Mouse (Mus musculus) kidney, embryonic 16.5 days (tissue): Measurements from ENCODE around the gene Id2. TPM values are rescaled to one million over a fixed set of nuclear protein-coding genes. Genes with fewer than 3 reads are reported as not detected.

Experiments used
- ATAC-seq: fragments of 200-750 bp; cut with Nextera tagmentation; 2 replicates; pipeline ENCODE4 v1.8.0; 2017; ENCODE audit warnings: moderate TSS enrichment; ENCODE audit not compliant: low FRiP score, low TSS enrichment
- H3K27ac ChIP-seq: fragments of 300-500 bp; sonication (generic); 2 replicates; pipeline ENCODE4 v1.5.1; 2014; ENCODE audit warnings: low read length
- H3K27me3 ChIP-seq: fragments of 300-500 bp; sonication (generic); 2 replicates; pipeline ENCODE4 v1.6.1; 2014; ENCODE audit warnings: low read length, control low read depth, mixed read lengths; ENCODE audit not compliant: insufficient read depth
- H3K36me3 ChIP-seq: fragments of 300-500 bp; sonication (generic); 2 replicates; pipeline ENCODE4 v1.6.1; 2014; ENCODE audit warnings: low read length, control low read depth, mixed read lengths; ENCODE audit not compliant: insufficient read depth
- H3K4me1 ChIP-seq: fragments of 300-500 bp; sonication (generic); 2 replicates; pipeline ENCODE4 v1.6.1; 2014; ENCODE audit warnings: low read length, control low read depth, mixed read lengths; ENCODE audit not compliant: insufficient read depth
- H3K4me2 ChIP-seq: fragments of 300-500 bp; sonication (generic); replicated peaks from 2 replicates; pipeline ENCODE4 v1.6.1; 2014; ENCODE audit warnings: low read depth, low read length
- H3K4me3 ChIP-seq: fragments of 300-500 bp; sonication (generic); 2 replicates; pipeline ENCODE4 v1.5.1; 2014; ENCODE audit warnings: mild to moderate bottlenecking, low read length
- H3K9ac ChIP-seq: fragments of 300-500 bp; sonication (generic); replicated peaks from 2 replicates; pipeline ENCODE4 v1.6.1; 2014; ENCODE audit warnings: low read length
- H3K9me3 ChIP-seq: fragments of 300-500 bp; sonication (generic); 2 replicates; pipeline ENCODE4 v1.6.1; 2016; ENCODE audit warnings: low read length, control low read depth
- WGBS: fragments of 180-500 bp; shearing (Covaris S2); extraction: QIAGEN DNeasy Blood & Tissue Kit; methylation state at CpG from one replicate; pipeline ENCODE4 v1.1.7; 2014; 5-methylcytosine and 5-hydroxymethylcytosine counted together
- polyA plus RNA-seq: library from polyadenylated mRNA; unstranded; fragments of >200 nt; fragmentation: Nextera tagmentation; extraction: Ambion mirVana; gene quantifications from 2 replicates; pipeline ENCODE4 v1.2.1, GENCODE M21; 2015

Gene Id2
- polyA plus RNA-seq, 1 experiment from 2014 or later: 474 TPM

DNA sequence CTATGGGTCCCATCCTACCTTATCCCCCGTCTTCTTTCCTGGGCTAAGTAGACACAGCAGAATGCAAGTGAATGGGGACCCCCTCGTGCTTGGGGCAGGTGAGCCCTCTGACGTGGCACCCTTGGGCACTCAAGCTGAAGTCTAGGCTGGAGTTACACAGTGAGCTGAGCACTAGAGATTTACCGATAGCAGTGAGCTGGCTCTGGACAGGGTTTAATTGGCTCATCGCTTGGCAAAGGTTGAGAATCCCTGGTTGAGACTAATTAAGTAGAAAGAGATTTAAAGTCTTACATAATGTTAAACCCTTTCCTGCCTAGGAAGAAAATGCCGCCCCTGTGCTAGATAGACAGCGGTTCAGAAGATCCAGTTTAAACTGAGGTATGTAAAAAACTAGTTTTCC lies 36.0 kb downstream of the Id2 start:
- no peak overlapping the region for H3K4me2 ChIP-seq
- H3K9ac ChIP-seq: no peak overlapping the region
- no peak for ATAC-seq
- WGBS: 80% methylated on average over 7 of the region's 7 CpGs
- H3K27me3 ChIP-seq: no peaks in the 10 kb centered on the region
- no peak overlapping the region for H3K27ac ChIP-seq
- peaks cover 5% of the 10 kb centered on the region; the same call in 1 of the 2 replicates for H3K4me1 ChIP-seq
- peaks cover 20% of the 10 kb centered on the region for H3K36me3 ChIP-seq
- no peak overlapping the region for H3K4me3 ChIP-seq
- H3K9me3 ChIP-seq: no peaks in the 10 kb centered on the region

DNA sequence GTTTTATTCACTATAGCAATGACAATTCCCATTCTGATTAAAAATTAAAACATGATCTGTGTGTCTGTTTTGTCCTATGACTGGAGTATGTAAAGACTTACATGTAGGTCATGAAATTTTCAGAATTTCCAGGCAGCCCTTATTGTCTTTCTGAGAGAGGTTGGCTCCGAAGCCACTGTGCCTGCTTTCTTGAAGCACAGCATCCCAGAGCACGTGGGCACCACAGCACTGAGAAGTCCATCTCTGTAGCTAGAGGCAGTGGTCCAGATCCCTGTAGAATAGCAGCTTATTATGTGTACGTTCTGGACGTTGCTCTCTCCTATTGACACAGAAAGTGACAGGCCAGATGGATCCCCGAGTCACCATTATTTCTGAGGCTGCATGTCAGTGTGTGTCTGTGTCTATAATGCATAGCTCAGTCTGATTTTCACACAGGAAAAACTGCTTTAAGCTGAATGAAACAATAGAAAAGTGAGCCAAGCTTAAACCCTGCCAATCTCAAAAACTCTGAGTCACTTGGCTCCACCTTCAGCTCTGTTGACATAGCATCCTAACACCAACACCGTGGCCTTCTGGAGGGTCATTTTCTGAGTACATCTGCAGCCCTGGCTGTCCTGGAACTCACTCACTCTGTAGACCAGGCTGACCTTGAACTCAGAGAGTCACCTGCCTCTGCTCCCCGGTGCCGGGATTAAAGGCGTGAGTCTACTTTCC lies 37.3 kb downstream of the Id2 start:
- H3K9me3 ChIP-seq: no peaks in the 10 kb centered on the region
- WGBS: 87% methylated on average over 9 of the region's 9 CpGs
- H3K4me2 ChIP-seq: no peak overlapping the region
- no peaks in the 10 kb centered on the region for H3K27me3 ChIP-seq
- no peak overlapping the region for H3K27ac ChIP-seq
- no peak for ATAC-seq
- no peak overlapping the region for H3K4me3 ChIP-seq
- H3K36me3 ChIP-seq: peaks cover 24% of the 10 kb centered on the region
- H3K4me1 ChIP-seq: peaks cover 5% of the 10 kb centered on the region; the same call in 1 of the 2 replicates
- no peak overlapping the region for H3K9ac ChIP-seq

DNA sequence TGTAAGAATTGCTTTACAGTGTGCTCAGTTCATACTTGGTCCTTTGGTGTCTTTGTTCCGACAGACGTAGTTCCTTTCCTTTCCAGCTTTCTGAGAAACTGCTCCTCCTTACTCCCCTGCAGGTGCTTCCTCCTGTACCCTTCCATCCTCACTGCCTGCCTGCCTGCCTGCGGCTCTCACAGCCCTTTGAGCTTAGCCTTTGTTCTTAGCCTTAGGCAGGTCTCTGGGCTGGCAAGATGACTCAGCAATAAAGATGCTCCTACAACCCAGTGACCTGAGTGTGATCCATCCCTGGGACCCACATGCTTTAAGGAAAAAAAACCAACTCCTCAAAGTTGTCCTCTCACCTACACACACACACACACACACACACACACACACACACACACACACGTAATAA lies 42.0 kb downstream of the Id2 start:
- Histone ChIP-seq H3K27ac (no peak overlapping the region), H3K27me3 (no peaks in the 10 kb centered on the region), H3K4me2 (no peak overlapping the region), H3K9me3 (no peaks in the 10 kb centered on the region), H3K4me1 (no peaks in the 10 kb centered on the region), H3K9ac (no peak overlapping the region), H3K36me3 (peaks cover 50% of the 10 kb centered on the region), H3K4me3 (no peak overlapping the region)
- ATAC-seq: no peak
- WGBS: 59% methylated on average over 4 of the region's 4 CpGs

DNA sequence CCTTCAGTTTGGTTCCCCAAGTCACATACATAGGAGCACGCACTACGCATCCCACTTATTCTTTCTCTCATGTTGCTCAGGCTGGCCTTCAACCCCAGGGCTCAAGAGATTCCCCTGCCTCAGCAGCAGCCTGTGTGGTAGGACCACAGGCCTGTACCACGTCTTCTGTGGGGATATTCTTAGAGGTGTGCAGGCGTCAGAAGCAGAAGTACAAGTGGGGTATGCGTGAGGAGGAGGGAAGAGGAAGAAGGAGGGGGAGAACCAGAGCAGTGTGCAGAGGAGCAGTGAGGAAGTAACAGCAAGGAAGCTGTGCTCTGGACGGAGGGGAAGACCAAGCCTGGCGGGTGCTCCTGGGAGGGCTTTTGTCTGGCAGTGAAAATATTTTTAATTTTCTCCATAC lies 42.4 kb downstream of the Id2 start:
- Histone ChIP-seq H3K4me1 (no peaks in the 10 kb centered on the region), H3K9ac (no peak overlapping the region), H3K27ac (0 out of 2 replicates have a peak overlapping the region, but pooled peaks have one; percentile 20), H3K4me3 (no peak overlapping the region), H3K9me3 (no peaks in the 10 kb centered on the region), H3K27me3 (no peaks in the 10 kb centered on the region), H3K36me3 (peaks cover 50% of the 10 kb centered on the region), H3K4me2 (no peak overlapping the region)
- peak; percentile 12; the same call in 1 of the 2 replicates for ATAC-seq
- WGBS: 87% methylated on average over 7 of the region's 7 CpGs

DNA sequence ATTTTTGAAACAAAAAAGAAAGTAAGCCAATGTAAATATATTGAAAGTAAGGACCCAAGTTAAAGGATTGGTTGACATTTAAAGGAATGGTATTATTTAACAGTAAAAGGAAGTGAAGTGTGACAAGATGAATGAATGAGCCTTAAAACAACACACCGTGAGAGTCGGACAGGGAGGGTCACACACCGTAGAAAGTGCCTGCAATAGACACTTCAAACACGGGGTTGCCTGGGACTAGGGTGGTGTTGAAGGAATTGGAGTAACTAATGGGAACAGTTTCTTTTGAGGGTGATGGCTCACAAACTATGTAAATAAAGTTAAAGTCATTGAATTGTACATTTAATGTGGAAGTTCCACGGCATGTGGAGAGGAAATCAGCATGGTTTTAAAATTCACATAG lies 47.7 kb downstream of the Id2 start:
- ATAC-seq: no peak

DNA sequence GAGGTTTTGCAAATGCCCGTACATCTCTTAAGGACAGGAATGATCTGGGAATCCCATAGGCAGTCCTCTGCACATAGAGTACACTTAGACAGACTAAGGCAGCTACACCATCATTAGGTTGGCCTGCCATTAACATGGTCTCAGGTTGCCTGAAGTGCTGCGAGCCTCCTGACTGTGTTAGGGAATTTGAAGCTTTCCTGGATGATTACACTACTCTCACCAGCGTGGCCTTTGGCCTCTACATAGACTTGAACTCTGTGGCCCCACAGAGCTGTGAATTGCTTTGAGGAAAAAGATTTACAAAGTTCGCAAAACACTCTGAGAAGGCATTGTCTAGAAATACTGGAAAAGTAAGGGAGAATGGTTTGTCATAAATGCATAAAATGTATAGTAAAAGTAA lies 52.4 kb downstream of the Id2 start:
- Histone ChIP-seq H3K4me1 (peaks cover 4% of the 10 kb centered on the region; the same call in 1 of the 2 replicates), H3K27ac (no peak overlapping the region), H3K4me3 (no peak overlapping the region), H3K9me3 (no peaks in the 10 kb centered on the region), H3K9ac (no peak overlapping the region), H3K36me3 (peaks cover 6% of the 10 kb centered on the region; the same call in 1 of the 2 replicates), H3K4me2 (no peak overlapping the region), H3K27me3 (no peaks in the 10 kb centered on the region)
- 57% methylated on average over 4 of the region's 4 CpGs for WGBS
- no peak for ATAC-seq

More for the DNA sequence above, 47.7 kb downstream of the Id2 start:
- Histone ChIP-seq H3K9me3 (no peaks in the 10 kb centered on the region), H3K9ac (no peak overlapping the region), H3K4me3 (no peak overlapping the region), H3K4me2 (no peak overlapping the region), H3K27me3 (no peaks in the 10 kb centered on the region), H3K36me3 (peaks cover 23% of the 10 kb centered on the region), H3K27ac (no peak overlapping the region), H3K4me1 (peaks cover 4% of the 10 kb centered on the region; the same call in 1 of the 2 replicates)
- 10% methylated on average over 5 of the region's 5 CpGs for WGBS

DNA sequence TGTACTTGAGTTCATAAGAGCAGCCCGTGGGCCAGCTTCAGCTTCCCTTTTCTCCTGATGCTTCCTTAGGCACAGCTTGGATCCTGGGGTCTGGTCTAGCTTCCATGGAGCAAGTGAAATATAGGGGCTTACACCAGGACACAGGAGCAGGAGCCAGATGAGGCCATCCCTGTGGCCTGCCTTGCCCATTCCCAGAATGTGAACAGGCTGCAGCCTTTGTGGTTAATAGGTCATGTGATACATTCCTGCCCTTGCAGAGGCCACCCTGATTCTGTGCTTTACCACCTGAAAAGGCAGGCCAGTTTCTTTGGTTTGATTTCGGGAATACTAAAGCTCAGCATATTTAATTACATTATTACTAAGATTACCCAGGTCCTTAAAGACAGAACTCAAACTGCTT lies 52.9 kb downstream of the Id2 start:
- Histone ChIP-seq H3K36me3 (peaks cover 6% of the 10 kb centered on the region; the same call in 1 of the 2 replicates), H3K4me3 (no peak overlapping the region), H3K27me3 (no peaks in the 10 kb centered on the region), H3K4me1 (0 out of 2 replicates have a peak, but pooled peaks cover 4% of the 10 kb centered on the region), H3K4me2 (no peak overlapping the region), H3K9ac (no peak overlapping the region), H3K27ac (no peak overlapping the region), H3K9me3 (no peaks in the 10 kb centered on the region)
- 85% methylated on average over 2 of the region's 2 CpGs for WGBS
- no peak for ATAC-seq

Other genes starting within 250 kb of the Id2 start
- 36.7 and 39.6 TPM in 2 replicates for gene Kidins220, start 122.2 kb downstream of the Id2 start, polyA plus RNA-seq